Mouse (Mus musculus): ENCODE results near the gene Zfp771. TPM values are rescaled to one million over a fixed set of nuclear protein-coding genes. Genes with fewer than 3 reads are reported as not detected.

Gene Zfp771
- total and polyA plus RNA-seq, 2 experiments from 2014 or later, result 65.7 to 75.1 TPM

GRCm38 (mm10) chr7:127282190-127282589 lies 38.1 kb downstream of the Zfp771 start:
- no peak overlapping the region for H3K4me3 ChIP-seq (ENCODE audit: low read depth, low read length)
- H3K4me1 ChIP-seq (ENCODE audit: insufficient read depth), result no peaks in the 10 kb centered on the region
- no peak for TF ChIP-seq CTCF (IDR thresholded peaks at IDR 0.05; ENCODE audit: low read depth)
- no peak overlapping the region for H3K4me2 ChIP-seq (ENCODE audit: low read depth)
- H3K27me3 ChIP-seq (ENCODE audit: insufficient read depth, low read length), result no peaks in the 10 kb centered on the region
- H3K9ac ChIP-seq, result no peak overlapping the region
- H3K27ac ChIP-seq (ENCODE audit: low read depth, low read length), result no peak overlapping the region
- no peak for ATAC-seq
- DNase-seq, result no peak
- 74% methylated on average over 2 of the region's 2 CpGs for WGBS
- no peaks in the 10 kb centered on the region for H3K9me3 ChIP-seq (ENCODE audit: low read length)
- H3K36me3 ChIP-seq (ENCODE audit: insufficient read depth), result no peaks in the 10 kb centered on the region

GRCm38 (mm10) chr7:127285154-127285553 lies 41.1 kb downstream of the Zfp771 start:
- Histone ChIP-seq H3K27me3 (ENCODE audit: insufficient read depth, low read length) (no peaks in the 10 kb centered on the region), H3K9ac (no peak overlapping the region), H3K9me3 (ENCODE audit: low read length) (no peaks in the 10 kb centered on the region; the same call in 1 of the 2 replicates), H3K4me2 (ENCODE audit: low read depth) (no peak overlapping the region), H3K27ac (ENCODE audit: low read depth, low read length) (no peak overlapping the region), H3K4me1 (ENCODE audit: insufficient read depth) (no peaks in the 10 kb centered on the region), H3K4me3 (ENCODE audit: low read depth, low read length) (no peak overlapping the region), H3K36me3 (ENCODE audit: insufficient read depth) (no peaks in the 10 kb centered on the region)
- DNase-seq (no peak), ATAC-seq (no peak)
- no peak for TF ChIP-seq CTCF (IDR thresholded peaks at IDR 0.05; ENCODE audit: low read depth)
- 82% methylated on average over 9 of the region's 10 CpGs for WGBS

GRCm38 (mm10) chr7:127287940-127288339 lies 43.9 kb downstream of the Zfp771 start:
- no peak overlapping the region for H3K4me2 ChIP-seq (ENCODE audit: low read depth)
- WGBS, result 83% methylated on average over 1 of the region's 1 CpGs
- TF ChIP-seq CTCF (IDR thresholded peaks at IDR 0.05; ENCODE audit: low read depth), result no peak
- H3K27ac ChIP-seq (ENCODE audit: low read depth, low read length), result no peak overlapping the region
- H3K36me3 ChIP-seq (ENCODE audit: insufficient read depth), result no peaks in the 10 kb centered on the region
- DNase-seq (no peak), ATAC-seq (no peak)
- H3K4me1 ChIP-seq (ENCODE audit: insufficient read depth), result no peaks in the 10 kb centered on the region
- no peaks in the 10 kb centered on the region; the same call in 1 of the 2 replicates for H3K9me3 ChIP-seq (ENCODE audit: low read length)
- no peak overlapping the region for H3K9ac ChIP-seq
- no peaks in the 10 kb centered on the region for H3K27me3 ChIP-seq (ENCODE audit: insufficient read depth, low read length)
- H3K4me3 ChIP-seq (ENCODE audit: low read depth, low read length), result no peak overlapping the region

GRCm38 (mm10) chr7:127289306-127289705 lies 45.2 kb downstream of the Zfp771 start:
- no peak for TF ChIP-seq CTCF (IDR thresholded peaks at IDR 0.05; ENCODE audit: low read depth)
- H3K4me3 ChIP-seq (ENCODE audit: low read depth, low read length), result no peak overlapping the region
- no peak overlapping the region for H3K9ac ChIP-seq
- H3K4me1 ChIP-seq (ENCODE audit: insufficient read depth), result no peaks in the 10 kb centered on the region
- no peak for DNase-seq
- H3K27me3 ChIP-seq (ENCODE audit: insufficient read depth, low read length), result no peaks in the 10 kb centered on the region
- WGBS, result 89% methylated on average over 2 of the region's 2 CpGs
- H3K4me2 ChIP-seq (ENCODE audit: low read depth), result no peak overlapping the region
- ATAC-seq, result no peak
- H3K36me3 ChIP-seq (ENCODE audit: insufficient read depth), result no peaks in the 10 kb centered on the region
- H3K9me3 ChIP-seq (ENCODE audit: low read length), result no peaks in the 10 kb centered on the region; the same call in 1 of the 2 replicates
- H3K27ac ChIP-seq (ENCODE audit: low read depth, low read length), result no peak overlapping the region

GRCm38 (mm10) chr7:127290142-127290541 lies 46.1 kb downstream of the Zfp771 start:
- Histone ChIP-seq H3K27me3 (ENCODE audit: insufficient read depth, low read length) (no peaks in the 10 kb centered on the region), H3K36me3 (ENCODE audit: insufficient read depth) (no peaks in the 10 kb centered on the region), H3K4me3 (ENCODE audit: low read depth, low read length) (no peak overlapping the region), H3K9me3 (ENCODE audit: low read length) (no peaks in the 10 kb centered on the region; the same call in 1 of the 2 replicates), H3K4me1 (ENCODE audit: insufficient read depth) (no peaks in the 10 kb centered on the region), H3K4me2 (ENCODE audit: low read depth) (no peak overlapping the region), H3K27ac (ENCODE audit: low read depth, low read length) (no peak overlapping the region), H3K9ac (no peak overlapping the region)
- 53% methylated on average over 8 of the region's 8 CpGs for WGBS
- no peak for DNase-seq
- no peak for ATAC-seq
- TF ChIP-seq CTCF (IDR thresholded peaks at IDR 0.05; ENCODE audit: low read depth), result no peak

GRCm38 (mm10) chr7:127296098-127296497 lies 52.0 kb downstream of the Zfp771 start, which contains the start of gene Itgal:
Gene Itgal (plus strand): TSS chr7:127296260.
- no peaks in the 10 kb centered on the region for H3K9me3 ChIP-seq (ENCODE audit: low read length)
- DNase-seq, result no peak
- H3K27ac ChIP-seq (ENCODE audit: low read depth, low read length), result no peak within 1 kb of the TSS
- H3K4me1 ChIP-seq (ENCODE audit: insufficient read depth), result no peaks in the 10 kb centered on the region
- no peaks in the 10 kb centered on the region for H3K27me3 ChIP-seq (ENCODE audit: insufficient read depth, low read length)
- H3K4me3 ChIP-seq (ENCODE audit: low read depth, low read length), result no peak within 1 kb of the TSS
- H3K9ac ChIP-seq, result no peak within 1 kb of the TSS
- 85% methylated on average over 11 of the region's 11 CpGs for WGBS
- no peak within 1 kb of the TSS for H3K4me2 ChIP-seq (ENCODE audit: low read depth)
- H3K36me3 ChIP-seq (ENCODE audit: insufficient read depth), result no peaks in the 10 kb centered on the region
- ATAC-seq, result no peak
- TF ChIP-seq CTCF (IDR thresholded peaks at IDR 0.05; ENCODE audit: low read depth), result no peak

GRCm38 (mm10) chr7:127296786-127297555 lies 52.9 kb downstream of the Zfp771 start:
- no peak for TF ChIP-seq CTCF (IDR thresholded peaks at IDR 0.05; ENCODE audit: low read depth)

More at GRCm38 (mm10) chr7:127296786-127297555, 52.9 kb downstream of the Zfp771 start:
- DNase-seq (no peak), ATAC-seq (no peak)
- H3K4me1 ChIP-seq (ENCODE audit: insufficient read depth), result no peaks in the 10 kb centered on the region
- H3K4me2 ChIP-seq (ENCODE audit: low read depth), result no peak overlapping the region
- H3K9me3 ChIP-seq (ENCODE audit: low read length), result no peaks in the 10 kb centered on the region
- no peaks in the 10 kb centered on the region for H3K27me3 ChIP-seq (ENCODE audit: insufficient read depth, low read length)
- H3K9ac ChIP-seq, result no peak overlapping the region
- H3K36me3 ChIP-seq (ENCODE audit: insufficient read depth), result no peaks in the 10 kb centered on the region
- H3K27ac ChIP-seq (ENCODE audit: low read depth, low read length), result no peak overlapping the region
- no peak overlapping the region for H3K4me3 ChIP-seq (ENCODE audit: low read depth, low read length)
- WGBS, result 83% methylated on average over 5 of the region's 5 CpGs

Measured in forebrain, postnatal 0 days (tissue).